Mouse (Mus musculus) midbrain, embryonic 15.5 days (tissue): ENCODE measurements around the gene Gm3045. TPM values are rescaled to one million over a fixed set of nuclear protein-coding genes. Genes with fewer than 3 reads are reported as not detected.
A peak's percentile ranks its signal among the peaks of the same experiment; 100 is the strongest.

Source experiments
- ATAC-seq: fragments of 200-750 bp; cut with Nextera tagmentation; replicated peaks from 2 replicates; pipeline ENCODE4 v1.8.0; 2017; ENCODE audit warnings: moderate TSS enrichment
- H3K27ac ChIP-seq: fragments of 300-500 bp; sonication (generic); 2 replicates; pipeline ENCODE4 v1.5.1; 2015; ENCODE audit warnings: mild to moderate bottlenecking, inconsistent platforms
- H3K27me3 ChIP-seq: fragments of 300-500 bp; sonication (generic); replicated peaks from 2 replicates; pipeline ENCODE4 v1.6.1; 2015; ENCODE audit warnings: inconsistent platforms
- H3K36me3 ChIP-seq: fragments of 300-500 bp; sonication (generic); replicated peaks from 2 replicates; pipeline ENCODE4 v1.6.1; 2015; ENCODE audit warnings: inconsistent platforms
- H3K4me1 ChIP-seq: fragments of 300-500 bp; sonication (generic); 2 replicates; pipeline ENCODE4 v1.6.1; 2015; ENCODE audit warnings: inconsistent platforms
- H3K4me2 ChIP-seq: fragments of 300-500 bp; sonication (generic); 2 replicates; pipeline ENCODE4 v1.6.1; 2015; ENCODE audit warnings: inconsistent platforms, mild to moderate bottlenecking, moderate library complexity
- H3K4me3 ChIP-seq: fragments of 300-500 bp; sonication (generic); 2 replicates; pipeline ENCODE4 v1.5.1; 2015; ENCODE audit warnings: mild to moderate bottlenecking, inconsistent platforms
- H3K9ac ChIP-seq: fragments of 300-500 bp; sonication (generic); 2 replicates; pipeline ENCODE4 v1.6.1; 2015; ENCODE audit warnings: mild to moderate bottlenecking, inconsistent platforms
- H3K9me3 ChIP-seq: fragments of 300-500 bp; sonication (generic); 2 replicates; pipeline ENCODE4 v1.6.1; 2016; ENCODE audit warnings: inconsistent platforms
- WGBS: fragments of 180-500 bp; shearing (Covaris S2); methylation state at CpG from one replicate; pipeline ENCODE4 v1.1.7; 2015; ENCODE audit warnings: mixed read lengths; 5-methylcytosine and 5-hydroxymethylcytosine counted together
- polyA plus RNA-seq: library from polyadenylated mRNA; unstranded; fragments of >200 nt; fragmentation: Nextera tagmentation; extraction: Ambion mirVana; gene quantifications from 2 replicates; pipeline ENCODE4 v1.2.1, GENCODE M21; 2015

The Gm3045 gene
- polyA plus RNA-seq, 1 experiment from 2014 or later: not detected

GRCm38 (mm10) chr13:56472661-56473060, 46.3 kb downstream of the Gm3045 start:
- no peak overlapping the region for H3K4me2 ChIP-seq
- H3K4me1 ChIP-seq: 0 out of 2 replicates have a peak, but pooled peaks cover 3% of the 10 kb centered on the region
- no peak overlapping the region for H3K27ac ChIP-seq
- peaks cover 2% of the 10 kb centered on the region; the same call in 1 of the 2 replicates for H3K27me3 ChIP-seq
- no peak for ATAC-seq
- H3K4me3 ChIP-seq: no peak overlapping the region
- no peaks in the 10 kb centered on the region for H3K36me3 ChIP-seq
- H3K9me3 ChIP-seq: no peaks in the 10 kb centered on the region
- WGBS: 93% methylated on average over 9 of the region's 9 CpGs
- H3K9ac ChIP-seq: no peak overlapping the region

- ATAC-seq: peak; percentile 67; the same call in 1 of the 2 replicates
- WGBS: 32% methylated on average over 4 of the region's 4 CpGs
Observed at GRCm38 (mm10) chr13:56475363-56475762, 49.0 kb downstream of the Gm3045 start.

GRCm38 (mm10) chr13:56476790-56477189, 50.4 kb downstream of the Gm3045 start:
- Histone ChIP-seq H3K27ac (no peak overlapping the region), H3K9me3 (no peaks in the 10 kb centered on the region), H3K36me3 (no peaks in the 10 kb centered on the region), H3K9ac (no peak overlapping the region), H3K4me1 (0 out of 2 replicates have a peak, but pooled peaks cover 3% of the 10 kb centered on the region), H3K27me3 (no peaks in the 10 kb centered on the region; the same call in 1 of the 2 replicates), H3K4me3 (no peak overlapping the region), H3K4me2 (no peak overlapping the region)
- WGBS: 78% methylated on average over 5 of the region's 5 CpGs
- no peak for ATAC-seq

More at GRCm38 (mm10) chr13:56475363-56475762, 49.0 kb downstream of the Gm3045 start:
- Histone ChIP-seq H3K4me2 (no peak overlapping the region), H3K27ac (no peak overlapping the region), H3K27me3 (peaks cover under 1% of the 10 kb centered on the region; the same call in 1 of the 2 replicates), H3K9me3 (no peaks in the 10 kb centered on the region), H3K4me1 (0 out of 2 replicates have a peak, but pooled peaks cover 3% of the 10 kb centered on the region), H3K9ac (no peak overlapping the region), H3K36me3 (no peaks in the 10 kb centered on the region), H3K4me3 (no peak overlapping the region)

GRCm38 (mm10) chr13:56477271-56477670, 50.9 kb downstream of the Gm3045 start:
- no peak overlapping the region for H3K4me2 ChIP-seq
- H3K4me3 ChIP-seq: no peak overlapping the region
- WGBS: 57% methylated on average over 6 of the region's 6 CpGs
- no peaks in the 10 kb centered on the region; the same call in 1 of the 2 replicates for H3K27me3 ChIP-seq
- no peaks in the 10 kb centered on the region for H3K9me3 ChIP-seq
- no peaks in the 10 kb centered on the region for H3K36me3 ChIP-seq
- H3K9ac ChIP-seq: no peak overlapping the region
- H3K27ac ChIP-seq: no peak overlapping the region
- H3K4me1 ChIP-seq: 0 out of 2 replicates have a peak, but pooled peaks cover 3% of the 10 kb centered on the region
- no peak for ATAC-seq

- no peak overlapping the region for H3K9ac ChIP-seq
- ATAC-seq: no peak
- H3K27me3 ChIP-seq: no peaks in the 10 kb centered on the region; the same call in 1 of the 2 replicates
- H3K4me3 ChIP-seq: no peak overlapping the region
- H3K36me3 ChIP-seq: no peaks in the 10 kb centered on the region
- H3K27ac ChIP-seq: no peak overlapping the region
- no peaks in the 10 kb centered on the region for H3K9me3 ChIP-seq
- 0 out of 2 replicates have a peak, but pooled peaks cover 3% of the 10 kb centered on the region for H3K4me1 ChIP-seq
- WGBS: 77% methylated on average over 6 of the region's 6 CpGs
- no peak overlapping the region for H3K4me2 ChIP-seq
Observed at GRCm38 (mm10) chr13:56478027-56478426, 51.6 kb downstream of the Gm3045 start.

GRCm38 (mm10) chr13:56482146-56482545, 55.8 kb downstream of the Gm3045 start, which contains the start of gene Il9:
Gene Il9, minus strand, starts transcription at chr13:56482246.
- 86% methylated on average over 3 of the region's 3 CpGs for WGBS
- Histone ChIP-seq H3K9me3 (no peaks in the 10 kb centered on the region), H3K27ac (no peak within 1 kb of the TSS), H3K27me3 (no peaks in the 10 kb centered on the region), H3K4me2 (no peak within 1 kb of the TSS), H3K4me1 (no peaks in the 10 kb centered on the region), H3K9ac (no peak within 1 kb of the TSS), H3K36me3 (no peaks in the 10 kb centered on the region), H3K4me3 (no peak within 1 kb of the TSS)
- ATAC-seq: no peak

Other genes starting within 250 kb of the Gm3045 start
- 0.96 and 1.2 TPM in 2 replicates for gene Tifab, start 247.7 kb upstream of the Gm3045 start, polyA plus RNA-seq
- 3.9 and 6.1 TPM in 2 replicates for gene Neurog1, start 174.4 kb upstream of the Gm3045 start, polyA plus RNA-seq
- gene Cxcl14, start 130.0 kb upstream of the Gm3045 start, polyA plus RNA-seq: 16.4 and 22.7 TPM in 2 replicates
- 0.05 TPM in 1 of 2 replicates, not detected in the other for gene Slc25a48, start 11.8 kb downstream of the Gm3045 start, polyA plus RNA-seq
- not detected in 2 replicates for gene Il9, start 55.7 kb downstream of the Gm3045 start, polyA plus RNA-seq
- gene Fbxl21, start 95.9 kb downstream of the Gm3045 start, polyA plus RNA-seq: 2.4 and 2.7 TPM in 2 replicates
- not detected in 2 replicates for gene Lect2, start 121.9 kb downstream of the Gm3045 start, polyA plus RNA-seq
- gene Tgfbi, start 182.9 kb downstream of the Gm3045 start, polyA plus RNA-seq: 3.6 and 4.4 TPM in 2 replicates